Mouse (Mus musculus): ENCODE measurements around the gene Zfp423. TPM values are rescaled to one million over a fixed set of nuclear protein-coding genes. Genes with fewer than 3 reads are reported as not detected.

Zfp423 gene
- polyA plus RNA-seq, 1 experiment from 2014 or later, result 25.2 TPM

DNA sequence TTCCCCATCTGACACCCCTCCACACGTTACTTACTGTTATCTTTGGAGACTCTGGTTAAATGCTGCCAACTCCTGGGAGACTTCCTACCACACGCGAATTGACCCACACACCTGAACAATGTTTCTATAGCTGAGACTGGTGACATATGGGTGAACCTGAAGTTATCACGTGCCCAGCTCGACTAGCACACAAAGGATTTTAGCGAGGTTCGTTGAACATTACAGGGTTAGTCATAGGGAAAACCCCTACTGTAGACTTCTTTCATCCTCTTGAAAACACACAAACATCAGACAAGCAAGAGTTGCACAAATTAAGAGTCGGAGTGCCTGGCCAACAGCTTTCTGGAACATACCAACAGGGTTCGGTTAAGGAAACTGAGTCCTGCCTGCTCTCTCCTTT, 191.5 kb downstream of the Zfp423 start:
- no peak for DNase-seq (ENCODE audit: extremely low spot score, low spot score)
- peak overlapping the region; percentile 51; the same call in 1 of the 2 replicates for H3K27ac ChIP-seq
- H3K36me3 ChIP-seq (replicated peaks), result peaks cover 73% of the 10 kb centered on the region
- no peaks in the 10 kb centered on the region for H3K27me3 ChIP-seq (ENCODE audit: poor library complexity, severe bottlenecking)
- no peaks in the 10 kb centered on the region for H3K9me3 ChIP-seq
- peaks cover 30% of the 10 kb centered on the region for H3K4me1 ChIP-seq
- no peak overlapping the region for H3K4me3 ChIP-seq
- 89% methylated on average over 9 of the region's 9 CpGs for WGBS

- H3K27ac ChIP-seq, result 0 out of 2 replicates have a peak overlapping the region, but pooled peaks have one; percentile 12
- 82% methylated on average over 3 of the region's 3 CpGs for WGBS
- no peak for DNase-seq (ENCODE audit: extremely low spot score, low spot score)
- H3K4me3 ChIP-seq, result no peak overlapping the region
- H3K36me3 ChIP-seq (replicated peaks), result peaks cover 47% of the 10 kb centered on the region
- no peaks in the 10 kb centered on the region for H3K9me3 ChIP-seq
- H3K27me3 ChIP-seq (ENCODE audit: poor library complexity, severe bottlenecking), result no peaks in the 10 kb centered on the region
- peaks cover 30% of the 10 kb centered on the region for H3K4me1 ChIP-seq
Observed at GRCm38 (mm10) chr8:87765276-87765675, 194.1 kb downstream of the Zfp423 start.

DNA sequence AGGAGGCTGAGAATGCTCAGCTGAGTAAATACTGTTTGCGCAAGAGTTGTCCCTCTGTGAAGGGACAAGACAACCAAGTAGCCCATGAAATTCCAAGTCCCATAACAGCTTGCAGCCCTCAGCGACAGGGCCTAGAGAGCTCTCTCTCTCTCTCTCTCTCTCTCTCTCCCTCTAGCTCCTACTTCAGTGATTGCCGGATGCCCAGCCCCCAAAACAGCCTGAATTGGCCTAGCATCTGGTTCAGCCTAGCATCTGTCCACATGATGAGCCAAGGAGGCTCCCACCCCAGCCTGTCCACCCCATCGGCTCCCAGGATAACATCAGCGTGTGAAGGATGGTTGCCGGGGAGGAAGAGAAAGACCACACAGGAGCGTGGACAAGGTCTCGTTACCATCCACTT, 200.6 kb downstream of the Zfp423 start:
- Histone ChIP-seq H3K4me3 (no peak overlapping the region), H3K27ac (peak overlapping the region; percentile 4), H3K9me3 (no peaks in the 10 kb centered on the region), H3K36me3 (replicated peaks) (peaks cover 19% of the 10 kb centered on the region), H3K4me1 (peaks cover 11% of the 10 kb centered on the region; the same call in 1 of the 2 replicates), H3K27me3 (ENCODE audit: poor library complexity, severe bottlenecking) (no peaks in the 10 kb centered on the region)
- no peak for DNase-seq (ENCODE audit: extremely low spot score, low spot score)
- WGBS, result 69% methylated on average over 8 of the region's 8 CpGs

- Histone ChIP-seq H3K9me3 (no peaks in the 10 kb centered on the region), H3K4me3 (no peak overlapping the region), H3K36me3 (replicated peaks) (peaks cover 24% of the 10 kb centered on the region), H3K27ac (no peak overlapping the region), H3K4me1 (peaks cover 38% of the 10 kb centered on the region), H3K27me3 (ENCODE audit: poor library complexity, severe bottlenecking) (no peaks in the 10 kb centered on the region)
- no peak for DNase-seq (ENCODE audit: extremely low spot score, low spot score)
- WGBS, result 89% methylated on average over 8 of the region's 8 CpGs
Observed at GRCm38 (mm10) chr8:87754853-87755252, 204.5 kb downstream of the Zfp423 start.

DNA sequence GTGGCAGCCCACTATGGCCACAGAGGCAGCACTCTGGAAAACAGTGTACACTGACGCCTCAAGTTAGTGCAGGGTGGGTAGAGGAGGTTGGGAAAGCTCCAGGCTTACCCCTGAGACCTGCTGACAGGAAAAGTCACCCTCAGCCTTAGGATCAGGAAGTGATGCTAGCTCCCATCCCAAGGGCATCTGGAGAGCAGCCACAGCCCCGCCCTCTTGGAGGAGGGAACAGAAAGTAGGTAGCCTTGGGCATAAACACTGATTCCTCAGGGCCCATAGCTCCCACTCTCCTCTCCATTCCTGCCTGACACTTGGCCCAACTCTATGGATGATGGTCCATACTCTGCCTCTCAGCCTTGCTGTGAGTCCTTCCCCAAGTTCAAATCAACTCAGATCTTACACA, 205.8 kb downstream of the Zfp423 start:
- Histone ChIP-seq H3K27me3 (ENCODE audit: poor library complexity, severe bottlenecking) (no peaks in the 10 kb centered on the region), H3K27ac (no peak overlapping the region), H3K4me3 (no peak overlapping the region), H3K4me1 (peaks cover 33% of the 10 kb centered on the region), H3K9me3 (no peaks in the 10 kb centered on the region), H3K36me3 (replicated peaks) (peaks cover 23% of the 10 kb centered on the region)
- DNase-seq (ENCODE audit: extremely low spot score, low spot score), result no peak
- 65% methylated on average over 2 of the region's 2 CpGs for WGBS

- Histone ChIP-seq H3K9me3 (no peaks in the 10 kb centered on the region), H3K27ac (0 out of 2 replicates have a peak overlapping the region, but pooled peaks have one; percentile 53), H3K4me1 (peaks cover 35% of the 10 kb centered on the region), H3K4me3 (no peak overlapping the region), H3K27me3 (ENCODE audit: poor library complexity, severe bottlenecking) (no peaks in the 10 kb centered on the region), H3K36me3 (replicated peaks) (peaks cover 19% of the 10 kb centered on the region)
- DNase-seq (ENCODE audit: extremely low spot score, low spot score), result no peak
- 72% methylated on average over 8 of the region's 8 CpGs for WGBS
Observed at GRCm38 (mm10) chr8:87753148-87753547, 206.2 kb downstream of the Zfp423 start.

DNA sequence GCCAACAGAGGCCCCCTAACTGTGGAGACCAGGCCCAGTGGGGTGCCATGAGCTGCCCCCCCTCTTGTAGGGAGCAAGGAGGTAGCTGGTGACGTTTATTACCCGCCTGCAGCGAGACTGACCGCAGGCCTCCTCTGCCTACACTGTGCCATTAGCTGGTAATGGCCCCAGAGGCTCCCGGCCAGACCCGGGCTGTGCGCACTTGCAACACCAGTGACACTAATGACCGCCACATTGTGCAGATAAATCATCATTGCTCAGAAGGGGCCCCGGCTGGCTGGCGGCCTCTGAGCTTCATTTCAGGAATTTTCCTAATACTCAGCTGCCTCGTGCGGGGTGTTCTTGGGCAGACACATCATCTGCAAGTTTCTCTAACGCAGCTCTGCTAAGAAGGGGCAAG, 206.7 kb downstream of the Zfp423 start:
- Histone ChIP-seq H3K36me3 (replicated peaks) (peaks cover 16% of the 10 kb centered on the region), H3K4me1 (peaks cover 40% of the 10 kb centered on the region), H3K4me3 (no peak overlapping the region), H3K27me3 (ENCODE audit: poor library complexity, severe bottlenecking) (no peaks in the 10 kb centered on the region), H3K27ac (0 out of 2 replicates have a peak overlapping the region, but pooled peaks have one; percentile 53), H3K9me3 (no peaks in the 10 kb centered on the region)
- DNase-seq (ENCODE audit: extremely low spot score, low spot score), result no peak
- WGBS, result 92% methylated on average over 13 of the region's 13 CpGs

- Histone ChIP-seq H3K4me3 (no peak overlapping the region; the same call in 1 of the 2 replicates), H3K27me3 (ENCODE audit: poor library complexity, severe bottlenecking) (no peaks in the 10 kb centered on the region), H3K36me3 (replicated peaks) (peaks cover 15% of the 10 kb centered on the region), H3K4me1 (peaks cover 80% of the 10 kb centered on the region), H3K27ac (peak overlapping the region; percentile 81), H3K9me3 (no peaks in the 10 kb centered on the region)
- peak; percentile 56 for DNase-seq (ENCODE audit: extremely low spot score, low spot score)
- WGBS, result 10% methylated on average over 8 of the region's 8 CpGs
Observed at GRCm38 (mm10) chr8:87747582-87747981, 211.8 kb downstream of the Zfp423 start.

GRCm38 (mm10) chr8:87747142-87747541, 212.3 kb downstream of the Zfp423 start:
- peak; percentile 35 for DNase-seq (ENCODE audit: extremely low spot score, low spot score)
- WGBS, result 13% methylated on average over 8 of the region's 8 CpGs

GRCm38 (mm10) chr8:87746072-87746471, 213.3 kb downstream of the Zfp423 start:
- H3K27ac ChIP-seq, result peak overlapping the region; percentile 81
- H3K4me3 ChIP-seq, result no peak overlapping the region
- peaks cover 20% of the 10 kb centered on the region for H3K36me3 ChIP-seq (replicated peaks)
- H3K4me1 ChIP-seq, result peaks cover 84% of the 10 kb centered on the region
- H3K9me3 ChIP-seq, result no peaks in the 10 kb centered on the region
- no peak for DNase-seq (ENCODE audit: extremely low spot score, low spot score)
- 59% methylated on average over 14 of the region's 14 CpGs for WGBS
- no peaks in the 10 kb centered on the region for H3K27me3 ChIP-seq (ENCODE audit: poor library complexity, severe bottlenecking)

More at GRCm38 (mm10) chr8:87747142-87747541, 212.3 kb downstream of the Zfp423 start:
- H3K4me3 ChIP-seq, result no peak overlapping the region; the same call in 1 of the 2 replicates
- peak overlapping the region; percentile 81 for H3K27ac ChIP-seq
- H3K4me1 ChIP-seq, result peaks cover 80% of the 10 kb centered on the region
- H3K9me3 ChIP-seq, result no peaks in the 10 kb centered on the region
- H3K36me3 ChIP-seq (replicated peaks), result peaks cover 18% of the 10 kb centered on the region
- H3K27me3 ChIP-seq (ENCODE audit: poor library complexity, severe bottlenecking), result no peaks in the 10 kb centered on the region

- no peak overlapping the region for H3K4me3 ChIP-seq
- no peaks in the 10 kb centered on the region for H3K27me3 ChIP-seq (ENCODE audit: poor library complexity, severe bottlenecking)
- no peaks in the 10 kb centered on the region for H3K9me3 ChIP-seq
- DNase-seq (ENCODE audit: extremely low spot score, low spot score), result peak; percentile 40
- WGBS, result 56% methylated on average over 20 of the region's 20 CpGs
- H3K36me3 ChIP-seq (replicated peaks), result peaks cover 23% of the 10 kb centered on the region
- peaks cover 82% of the 10 kb centered on the region for H3K4me1 ChIP-seq
- H3K27ac ChIP-seq, result peak overlapping the region; percentile 81
Observed at GRCm38 (mm10) chr8:87745125-87745698, 214.2 kb downstream of the Zfp423 start.

- DNase-seq (ENCODE audit: extremely low spot score, low spot score), result no peak
- Histone ChIP-seq H3K27ac (peak overlapping the region; percentile 81), H3K36me3 (replicated peaks) (peaks cover 29% of the 10 kb centered on the region), H3K4me3 (no peak overlapping the region), H3K9me3 (no peaks in the 10 kb centered on the region), H3K27me3 (ENCODE audit: poor library complexity, severe bottlenecking) (no peaks in the 10 kb centered on the region), H3K4me1 (peaks cover 82% of the 10 kb centered on the region)
- 83% methylated on average over 6 of the region's 6 CpGs for WGBS
Observed at GRCm38 (mm10) chr8:87744556-87744955, 214.8 kb downstream of the Zfp423 start.

DNA sequence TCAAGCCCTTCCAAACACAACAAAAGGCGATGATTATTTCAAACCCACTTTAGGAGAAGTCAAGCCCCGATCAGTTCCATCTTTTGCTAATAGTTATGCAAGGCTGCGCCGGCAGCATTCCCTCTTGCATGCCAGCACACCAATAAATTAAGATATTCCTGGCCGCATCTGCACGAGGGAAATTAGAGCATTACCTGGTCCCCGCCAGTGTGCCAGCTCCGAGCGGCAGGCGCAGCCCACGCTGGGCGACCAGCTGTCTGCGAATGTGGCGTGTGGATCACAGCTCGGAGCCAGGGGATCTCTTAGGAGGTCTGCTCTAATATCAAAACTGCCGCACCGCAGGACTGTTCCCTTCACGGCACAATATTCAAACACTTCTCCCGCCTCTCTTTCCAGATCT, 217.4 kb downstream of the Zfp423 start:
- H3K9me3 ChIP-seq, result no peaks in the 10 kb centered on the region
- 95% methylated on average over 19 of the region's 19 CpGs for WGBS
- no peaks in the 10 kb centered on the region for H3K27me3 ChIP-seq (ENCODE audit: poor library complexity, severe bottlenecking)
- H3K36me3 ChIP-seq (replicated peaks), result peaks cover 29% of the 10 kb centered on the region
- no peak overlapping the region for H3K4me3 ChIP-seq
- peaks cover 73% of the 10 kb centered on the region for H3K4me1 ChIP-seq
- peak overlapping the region; percentile 48; the same call in 1 of the 2 replicates for H3K27ac ChIP-seq
- no peak for DNase-seq (ENCODE audit: extremely low spot score, low spot score)

Data from forebrain, embryonic 10.5 days (tissue).